Comparison of ENCODE assay signal across 35 mouse cellular contexts in genomic region chr10:94352172-94352876, GRCm38 (mm10). TPM values are rescaled to one million over a fixed set of nuclear protein-coding genes. Genes with fewer than 3 reads are reported as not detected.
"Had no signal": no experiment of that assay in that cellular context is flagged by ENCODE, and none has a peak within 500 bp of the region (broad histone marks: within the 10 kb centered on the region; RNA-seq: fewer than 3 reads in every experiment).

No protein-coding gene starts in this region.

- H3K4me2 ChIP-seq: embryonic facial prominence, embryonic 12.5 days; embryonic facial prominence, embryonic 13.5 days; embryonic facial prominence, embryonic 15.5 days; forebrain, embryonic 12.5 days; forebrain, embryonic 13.5 days; forebrain, embryonic 15.5 days had no signal

- H3K4me3 ChIP-seq: embryonic facial prominence, embryonic 10.5 days; embryonic facial prominence, embryonic 12.5 days; embryonic facial prominence, embryonic 13.5 days; embryonic facial prominence, embryonic 15.5 days; erythroblast, embryonic 14.5 days; forebrain, embryonic 10.5 days; forebrain, embryonic 12.5 days; forebrain, embryonic 13.5 days; forebrain, embryonic 15.5 days; gastrocnemius, adult 2 months; heart, adult 2 months had no signal

- H3K27me3 ChIP-seq: embryonic facial prominence, embryonic 12.5 days; embryonic facial prominence, embryonic 13.5 days; embryonic facial prominence, embryonic 15.5 days; forebrain, embryonic 12.5 days; forebrain, embryonic 13.5 days; forebrain, embryonic 15.5 days had no signal

- H3K4me1 ChIP-seq: forebrain, embryonic 13.5 days; forebrain, embryonic 15.5 days had no signal

- H3K36me3 ChIP-seq: embryonic facial prominence, embryonic 10.5 days; embryonic facial prominence, embryonic 12.5 days; embryonic facial prominence, embryonic 13.5 days; embryonic facial prominence, embryonic 15.5 days; forebrain, embryonic 10.5 days; forebrain, embryonic 12.5 days; forebrain, embryonic 15.5 days had no signal

- H3K9ac ChIP-seq: embryonic facial prominence, embryonic 12.5 days; embryonic facial prominence, embryonic 13.5 days; embryonic facial prominence, embryonic 15.5 days; forebrain, embryonic 12.5 days; forebrain, embryonic 13.5 days; forebrain, embryonic 15.5 days; forebrain, postnatal 0 days had no signal

- ATAC-seq: forebrain, embryonic 13.5 days; forebrain, embryonic 14.5 days; forebrain, embryonic 15.5 days; forebrain, embryonic 16.5 days; forebrain, postnatal 0 days had no signal

- H3K27ac ChIP-seq: embryonic facial prominence, embryonic 10.5 days; embryonic facial prominence, embryonic 12.5 days; embryonic facial prominence, embryonic 13.5 days; embryonic facial prominence, embryonic 15.5 days; forebrain, embryonic 10.5 days; forebrain, embryonic 12.5 days; forebrain, embryonic 13.5 days; forebrain, embryonic 15.5 days; gastrocnemius, adult 2 months; heart, adult 2 months had no signal

- H3K9me3 ChIP-seq: embryonic facial prominence, embryonic 10.5 days; embryonic facial prominence, embryonic 12.5 days; embryonic facial prominence, embryonic 13.5 days; embryonic facial prominence, embryonic 15.5 days; forebrain, embryonic 10.5 days; forebrain, embryonic 12.5 days; forebrain, embryonic 13.5 days; forebrain, embryonic 15.5 days had no signal

- DNase-seq: cerebellum, adult 8-10 months; cerebellum, adult 9-10 months; cerebellum, adult 9-11 months; cerebellum, postnatal 36 days; embryo, embryonic 11 days; forebrain, postnatal 0 days; gastrocnemius, adult 2 months; gastrocnemius, postnatal 10 days; gastrocnemius, postnatal 14 days; gastrocnemius, postnatal 25 days; gastrocnemius, postnatal 36 days; heart, adult 11 months; heart, adult 18-20 months; heart, adult 2 months had no signal

RNA-seq across cellular contexts. Expression of gene Gm4792, which starts 53.8 kb away (rescaled TPM):
- total RNA-seq: common myeloid progenitor, adult 5-6 weeks; forebrain, postnatal 0 days; gastrocnemius, adult 2 months; gastrocnemius, adult 8-10 months; gastrocnemius, postnatal 10 days; gastrocnemius, postnatal 14 days; gastrocnemius, postnatal 25 days; gastrocnemius, postnatal 36 days; gastrocnemius, postnatal 4 days; granulocyte monocyte progenitor cell, adult 5-6 weeks; heart, adult 18-20 months; heart, adult 2 months had no signal
- polyA plus RNA-seq: cortical plate, adult 2 months; embryonic facial prominence, embryonic 10.5 days; embryonic facial prominence, embryonic 11.5 days; embryonic facial prominence, embryonic 12.5 days; embryonic facial prominence, embryonic 13.5 days; embryonic facial prominence, embryonic 14.5 days; embryonic facial prominence, embryonic 15.5 days; erythroblast, embryonic 14.5 days; forebrain, embryonic 11.5 days; forebrain, embryonic 12.5 days; forebrain, embryonic 16.5 days; frontal cortex, adult 2 months; gonadal fat pad, adult 2 months; heart, adult 2 months had no signal
